Mouse (Mus musculus) cerebellum, postnatal 25 days (tissue): ENCODE results near the gene Pdhb.
"Not testable (repeated sequence)": the region's sequence is repeated elsewhere in the genome, so short reads cannot be mapped to it uniquely, and the experiment has no call there.

Source experiments
- DNase-seq, 2 experiments: peaks; one replicate each; pipeline ENCODE4 v3.0.0; 2021; ENCODE audit warnings: mixed read lengths in 2 of 2

The Pdhb gene

DNA sequence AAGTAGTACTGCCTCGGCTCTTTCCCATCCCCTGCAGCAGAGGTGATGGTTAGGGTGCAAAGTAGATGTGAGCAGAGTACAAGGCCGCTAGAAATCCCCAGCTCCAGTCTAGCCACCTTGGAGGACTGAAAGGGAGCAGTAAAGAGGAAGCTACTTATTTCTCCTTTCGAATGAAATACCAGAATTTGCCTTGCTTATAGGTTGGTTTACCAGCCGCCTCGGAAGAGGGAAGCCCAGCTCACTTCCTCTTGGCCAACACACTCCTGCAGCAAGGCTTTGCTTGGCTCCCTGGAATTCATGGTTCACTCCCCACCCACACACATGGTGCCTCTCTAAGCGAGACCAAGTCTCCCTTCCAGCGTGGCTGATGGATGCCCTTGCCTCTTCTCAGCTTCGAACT is 40.0 kb downstream of the Pdhb start:
- DNase-seq: no peak

DNA sequence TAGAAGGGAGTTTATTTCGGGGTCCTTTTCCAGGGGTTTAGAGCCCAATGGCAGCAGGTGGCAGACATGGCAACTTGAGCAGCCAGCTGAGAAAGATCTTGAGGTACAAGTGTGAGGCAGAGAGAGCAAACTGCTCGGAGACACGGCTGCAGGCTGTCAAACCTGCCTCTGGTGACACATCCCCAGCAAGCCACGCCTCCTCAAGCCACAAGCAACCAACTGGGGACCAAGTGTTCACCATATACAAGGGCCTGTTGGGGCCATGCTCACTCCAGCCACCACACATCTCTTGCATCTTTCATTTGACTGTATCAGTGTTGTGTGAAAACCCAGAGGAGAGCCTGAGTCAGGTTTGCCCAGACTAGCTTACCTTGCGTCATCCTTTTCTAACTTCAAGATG is 44.9 kb downstream of the Pdhb start:
- no peak for DNase-seq

DNA sequence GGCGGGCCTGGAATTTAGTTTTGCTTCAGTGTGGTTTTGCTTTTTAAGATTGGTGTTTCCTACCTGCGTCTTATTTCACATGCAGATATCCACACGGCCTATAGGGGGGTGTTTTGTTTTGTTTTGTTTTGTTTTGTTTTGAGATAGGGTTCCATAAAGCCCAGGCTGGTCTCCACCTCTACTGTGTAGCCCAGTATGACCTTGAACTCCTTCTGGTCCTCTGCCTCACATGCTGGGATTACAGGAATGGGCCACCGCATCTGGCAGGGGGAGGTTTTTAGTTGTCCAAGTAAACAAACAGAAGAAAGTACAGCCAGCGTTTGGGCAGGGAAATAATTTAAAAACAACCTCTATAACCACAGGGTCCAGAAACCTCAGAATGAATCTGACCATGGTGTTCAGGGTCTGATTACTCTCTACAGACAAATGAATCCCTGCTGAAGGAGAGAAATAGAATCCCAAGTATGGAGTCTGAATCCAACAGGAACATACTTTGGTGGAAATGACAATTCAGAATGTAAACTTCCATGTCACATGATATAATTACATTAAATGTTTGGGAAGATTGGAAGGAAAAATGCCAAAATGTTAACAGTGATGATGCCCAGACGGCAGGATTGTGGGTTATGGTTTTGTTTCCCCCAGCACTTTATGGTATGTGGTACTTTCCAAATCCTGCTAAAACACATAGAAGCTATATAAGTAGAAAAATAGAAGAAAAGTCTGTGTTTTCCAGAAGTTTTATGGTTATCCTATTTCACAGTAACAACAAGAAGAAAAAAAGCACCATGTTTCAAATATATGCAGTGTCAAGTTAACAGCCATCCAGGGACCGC is 48.6 kb downstream of the Pdhb start:
- no peak for DNase-seq

DNA sequence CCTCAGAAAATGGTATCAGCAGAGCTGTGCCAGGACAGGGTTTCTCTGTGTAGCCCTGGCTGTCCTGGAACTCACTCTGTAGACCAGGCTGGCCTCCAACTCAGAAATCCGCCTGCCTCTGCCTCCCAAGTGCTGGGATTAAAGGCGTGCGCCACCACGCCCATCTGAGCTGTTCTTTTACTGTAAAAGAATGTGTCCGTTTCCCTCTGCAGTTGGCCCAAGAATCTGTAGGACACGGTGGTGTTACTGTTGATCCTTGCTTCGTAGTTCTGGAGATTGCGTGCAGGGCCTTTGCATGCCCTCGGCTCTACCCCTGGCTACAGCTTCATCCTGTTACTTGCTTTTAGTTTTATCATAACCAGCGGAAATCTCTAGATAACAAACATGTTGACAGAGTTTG is 49.2 kb downstream of the Pdhb start:
- not testable (repeated sequence) for DNase-seq

DNA sequence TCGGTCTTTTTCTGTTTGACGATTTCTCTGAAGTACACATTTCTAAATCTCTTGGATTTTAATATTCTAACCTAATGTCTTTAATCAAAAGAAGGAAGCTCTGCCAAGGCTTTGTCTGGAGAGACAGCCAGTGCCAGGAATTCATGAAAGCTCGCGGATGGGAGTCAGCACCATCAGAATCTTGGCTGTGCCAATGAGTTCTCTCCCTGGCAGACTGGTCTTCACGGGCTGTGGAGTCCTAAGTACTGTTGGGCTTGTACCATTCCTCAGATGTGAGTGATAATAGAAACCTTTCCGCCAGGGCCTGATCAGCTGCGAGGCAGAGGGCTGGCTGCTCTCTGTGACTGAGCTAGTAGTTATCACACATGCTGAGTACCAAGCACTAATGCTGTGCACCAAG is 49.7 kb downstream of the Pdhb start:
- DNase-seq: peak; percentile 28 to 46

DNA sequence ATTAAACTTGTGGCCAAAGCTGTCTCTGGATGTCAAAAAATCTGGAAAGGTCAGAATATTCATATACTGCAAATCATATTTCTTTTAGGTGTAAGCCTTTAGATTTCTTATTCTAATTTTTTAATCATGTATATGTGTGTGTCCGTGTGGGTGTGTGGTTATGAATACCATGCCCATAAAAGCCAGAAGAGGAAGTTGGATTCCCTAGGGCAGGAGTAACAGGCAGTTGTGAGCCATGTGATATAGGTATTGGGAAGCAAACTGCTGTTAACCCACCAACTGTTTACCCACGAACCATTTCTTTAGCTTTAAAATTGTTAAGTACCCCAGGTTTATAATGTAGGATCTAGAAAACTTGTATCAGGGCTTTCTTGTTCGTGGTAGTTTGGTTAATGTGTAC is 52.9 kb downstream of the Pdhb start:
- DNase-seq: no peak

DNA sequence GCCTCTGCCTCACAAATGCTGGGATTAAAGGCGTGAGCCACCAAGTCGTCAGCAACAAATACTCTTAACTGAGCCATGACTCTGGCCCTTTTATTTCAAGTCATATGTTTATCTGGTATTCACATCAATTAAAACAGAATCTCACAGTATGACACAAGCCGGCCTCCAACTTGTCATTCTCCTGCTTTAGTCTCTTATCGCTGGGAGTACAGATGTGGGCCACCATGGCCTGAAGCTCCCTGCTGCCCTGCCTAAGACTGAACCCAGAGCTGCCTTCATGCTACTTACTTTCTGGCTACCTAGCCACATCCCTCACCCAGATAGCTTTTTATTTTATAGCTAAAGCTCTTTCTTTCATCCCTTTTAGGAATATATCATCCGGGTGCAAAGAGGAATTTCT is 53.4 kb downstream of the Pdhb start:
- DNase-seq: no peak

DNA sequence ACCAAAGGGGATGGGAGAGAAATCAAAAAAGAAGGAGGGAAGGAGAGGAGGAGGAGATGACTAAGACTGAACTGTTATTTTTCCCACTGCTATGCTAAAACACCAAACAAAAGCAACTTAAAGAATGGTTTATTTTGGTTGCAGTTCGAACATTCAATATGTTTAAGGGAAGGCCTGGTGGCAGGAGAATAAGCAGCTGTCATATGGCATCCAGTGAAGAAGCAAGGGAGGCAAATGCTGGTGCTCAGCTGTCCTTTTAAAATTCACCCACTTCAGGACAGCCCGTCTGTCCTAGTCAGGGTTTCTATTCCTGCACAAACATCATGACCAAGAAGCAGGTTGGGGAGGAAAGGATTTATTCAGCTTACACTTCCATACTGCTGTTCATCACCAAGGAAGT is 55.5 kb downstream of the Pdhb start:
- DNase-seq: no peak
